Mouse (Mus musculus) forebrain, embryonic 12.5 days (tissue): ENCODE data around the gene Chac2. TPM values are rescaled to one million over a fixed set of nuclear protein-coding genes. Genes with fewer than 3 reads are reported as not detected.
"Not testable (repeated sequence)": the region's sequence is repeated elsewhere in the genome, so short reads cannot be mapped to it uniquely, and the experiment has no call there.

Experiments used
- ATAC-seq: fragments of 200-750 bp; cut with Nextera tagmentation; 2 replicates; pipeline ENCODE4 v1.8.0; 2017; ENCODE audit warnings: moderate TSS enrichment; ENCODE audit not compliant: low FRiP score
- H3K27ac ChIP-seq: fragments of 300-500 bp; sonication (generic); 2 replicates; pipeline ENCODE4 v1.5.1; 2016; ENCODE audit warnings: mild to moderate bottlenecking
- H3K27me3 ChIP-seq: fragments of 300-500 bp; sonication (generic); 2 replicates; pipeline ENCODE4 v1.6.1; 2016; ENCODE audit warnings: mild to moderate bottlenecking
- H3K36me3 ChIP-seq: fragments of 300-500 bp; sonication (generic); replicated peaks from 2 replicates; pipeline ENCODE4 v1.6.1; 2016; ENCODE audit warnings: mild to moderate bottlenecking
- H3K4me1 ChIP-seq: fragments of 300-500 bp; sonication (generic); 2 replicates; pipeline ENCODE4 v1.6.1; 2016
- H3K4me2 ChIP-seq: fragments of 300-500 bp; sonication (generic); 2 replicates; pipeline ENCODE4 v1.6.1; 2016; ENCODE audit warnings: mild to moderate bottlenecking, moderate library complexity
- H3K4me3 ChIP-seq: fragments of 300-500 bp; sonication (generic); replicated peaks from 2 replicates; pipeline ENCODE4 v1.5.1; 2016; ENCODE audit warnings: mild to moderate bottlenecking
- H3K9ac ChIP-seq: fragments of 300-500 bp; sonication (generic); 2 replicates; pipeline ENCODE4 v1.6.1; 2016; ENCODE audit warnings: mild to moderate bottlenecking
- H3K9me3 ChIP-seq: fragments of 300-500 bp; sonication (generic); 2 replicates; pipeline ENCODE4 v1.6.1; 2016
- WGBS: fragments of 180-500 bp; shearing (Covaris S2); methylation state at CpG from one replicate; pipeline ENCODE4 v1.1.7; 2016; 5-methylcytosine and 5-hydroxymethylcytosine counted together
- polyA plus RNA-seq: library from polyadenylated mRNA; unstranded; fragments of >200 nt; fragmentation: Nextera tagmentation; extraction: Ambion mirVana; gene quantifications from 2 replicates; pipeline ENCODE4 v1.2.1, GENCODE M21; 2016

Gene Chac2
- 17.6 and 18.6 TPM in 2 replicates for polyA plus RNA-seq

DNA sequence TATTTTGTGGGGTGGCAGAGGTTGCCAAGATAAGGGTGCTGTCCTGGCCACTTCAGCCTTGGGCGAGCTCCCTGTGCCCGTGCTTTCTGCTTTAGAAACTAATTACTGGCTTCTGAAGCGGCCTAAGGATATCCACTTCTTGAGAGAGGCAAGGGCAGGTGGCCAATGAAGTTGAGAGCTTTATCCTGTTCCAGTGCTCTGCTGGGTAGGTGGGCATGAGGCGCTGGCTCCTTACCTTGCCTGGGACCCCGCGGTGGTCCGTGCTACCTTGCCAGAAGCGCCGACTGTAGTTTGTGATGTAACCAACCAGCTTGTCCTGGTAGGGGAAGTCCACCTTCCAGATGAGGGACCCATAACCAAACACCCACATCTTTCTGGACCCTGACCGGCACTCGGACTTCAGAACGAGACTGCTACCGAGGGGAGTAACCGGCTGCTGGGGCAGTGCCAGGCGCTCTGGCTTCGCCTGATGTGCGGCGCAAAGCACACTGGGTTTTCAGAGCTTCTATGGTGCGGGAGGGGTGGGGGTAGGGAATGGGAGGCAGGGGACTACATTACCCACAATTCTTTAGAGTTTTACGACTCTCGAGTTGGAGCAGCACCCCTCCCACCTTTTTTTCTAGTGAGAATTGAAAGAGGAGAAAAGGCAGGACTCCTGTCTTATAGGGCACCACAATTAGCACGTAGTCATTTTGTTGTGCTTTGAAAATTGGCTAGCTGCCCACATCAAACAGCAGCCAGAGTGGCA, at the start of gene Chac2:
Gene Chac2, minus strand, starts transcription at position 474 of the 748 bp plus-strand sequence.
- Histone ChIP-seq H3K27ac (peak within 1 kb of the TSS; percentile 65), H3K36me3 (no peaks in the 10 kb centered on the region), H3K9ac (peak within 1 kb of the TSS; percentile 70), H3K4me2 (peak within 1 kb of the TSS; percentile 79), H3K27me3 (no peaks in the 10 kb centered on the region), H3K4me3 (peak within 1 kb of the TSS; percentile 59), H3K9me3 (no peaks in the 10 kb centered on the region), H3K4me1 (peaks cover 6% of the 10 kb centered on the region)
- WGBS = 2% methylated on average over 22 of the region's 22 CpGs
- ATAC-seq = peak; percentile 99

DNA sequence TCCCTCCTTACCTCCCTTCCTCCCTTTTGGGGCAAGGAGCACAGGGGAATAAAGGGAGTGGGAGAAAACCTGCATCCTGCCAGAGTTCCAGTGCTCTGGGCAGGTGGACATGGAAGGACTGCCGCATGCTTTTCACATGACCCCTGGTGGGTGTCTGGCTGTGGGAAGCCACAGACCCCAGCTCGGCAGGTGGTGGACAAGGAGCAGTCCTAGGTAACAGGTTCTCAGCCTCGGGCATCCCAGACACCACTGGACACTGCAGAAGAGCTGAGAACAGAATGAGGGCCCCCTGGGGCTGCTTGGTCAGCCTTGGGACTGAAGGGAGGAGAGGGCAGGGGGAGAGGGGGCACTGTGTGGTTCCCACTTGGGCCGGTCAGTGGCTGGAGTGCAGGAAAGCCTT, 48.8 kb upstream of the Chac2 start:
- H3K4me1 ChIP-seq = no peaks in the 10 kb centered on the region
- 0 out of 2 replicates have a peak, but pooled peaks cover 7% of the 10 kb centered on the region for H3K9me3 ChIP-seq
- WGBS = 92% methylated on average over 4 of the region's 4 CpGs
- H3K4me3 ChIP-seq = no peak overlapping the region
- no peak overlapping the region for H3K4me2 ChIP-seq
- no peak overlapping the region for H3K9ac ChIP-seq
- no peak overlapping the region for H3K27ac ChIP-seq
- ATAC-seq = no peak
- H3K27me3 ChIP-seq = no peaks in the 10 kb centered on the region
- H3K36me3 ChIP-seq = peaks cover 13% of the 10 kb centered on the region; the same call in 1 of the 2 replicates

DNA sequence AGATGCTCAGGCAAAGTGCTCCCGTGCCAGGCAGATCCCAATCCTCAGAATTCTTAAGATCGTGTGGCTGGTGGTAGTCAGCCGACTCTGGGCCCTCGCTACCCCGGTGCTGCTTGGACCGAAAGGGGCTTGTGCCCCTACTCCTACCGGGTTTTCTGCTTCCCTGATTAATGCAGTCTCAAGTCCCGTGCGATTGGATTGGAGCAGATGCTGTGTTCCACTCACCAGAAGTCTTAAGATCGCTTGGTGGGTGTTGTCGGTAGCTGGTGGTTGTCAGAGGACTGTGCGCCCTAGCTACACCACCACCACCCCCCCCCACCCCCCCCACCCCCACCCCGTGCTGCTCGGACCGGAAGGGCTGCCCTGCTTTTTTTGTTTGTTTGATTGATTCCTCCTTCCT, 31.3 kb upstream of the Chac2 start:
- H3K27ac ChIP-seq, H3K27me3 ChIP-seq, ATAC-seq, H3K36me3 ChIP-seq, H3K4me3 ChIP-seq, H3K4me2 ChIP-seq, H3K9me3 ChIP-seq, H3K4me1 ChIP-seq, H3K9ac ChIP-seq: not testable (repeated sequence)
- 62% methylated on average over 15 of the region's 15 CpGs for WGBS

DNA sequence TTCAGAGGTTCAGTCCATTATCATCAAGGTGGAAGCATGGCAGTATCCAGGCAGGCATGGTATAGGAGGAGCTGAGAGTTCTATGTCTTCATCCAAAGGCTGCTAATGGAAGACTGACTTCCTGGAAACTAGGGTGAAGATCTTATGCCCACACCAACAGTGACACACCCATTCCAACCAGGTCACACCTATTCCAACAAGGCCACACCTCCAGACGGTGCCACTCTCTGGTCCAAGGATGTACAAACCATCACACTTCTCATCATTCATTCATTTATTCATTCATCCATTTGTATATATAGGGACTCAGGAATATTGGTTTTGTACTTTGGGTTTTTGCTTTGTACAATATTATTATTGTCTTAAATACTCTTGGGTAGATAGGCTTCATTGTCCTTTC, 23.5 kb upstream of the Chac2 start:
- not testable (repeated sequence) for H3K4me1 ChIP-seq, ATAC-seq, H3K27me3 ChIP-seq, H3K4me2 ChIP-seq, H3K4me3 ChIP-seq, H3K9me3 ChIP-seq, H3K9ac ChIP-seq, H3K36me3 ChIP-seq, H3K27ac ChIP-seq
- WGBS = 96% methylated on average over 1 of the region's 1 CpGs

DNA sequence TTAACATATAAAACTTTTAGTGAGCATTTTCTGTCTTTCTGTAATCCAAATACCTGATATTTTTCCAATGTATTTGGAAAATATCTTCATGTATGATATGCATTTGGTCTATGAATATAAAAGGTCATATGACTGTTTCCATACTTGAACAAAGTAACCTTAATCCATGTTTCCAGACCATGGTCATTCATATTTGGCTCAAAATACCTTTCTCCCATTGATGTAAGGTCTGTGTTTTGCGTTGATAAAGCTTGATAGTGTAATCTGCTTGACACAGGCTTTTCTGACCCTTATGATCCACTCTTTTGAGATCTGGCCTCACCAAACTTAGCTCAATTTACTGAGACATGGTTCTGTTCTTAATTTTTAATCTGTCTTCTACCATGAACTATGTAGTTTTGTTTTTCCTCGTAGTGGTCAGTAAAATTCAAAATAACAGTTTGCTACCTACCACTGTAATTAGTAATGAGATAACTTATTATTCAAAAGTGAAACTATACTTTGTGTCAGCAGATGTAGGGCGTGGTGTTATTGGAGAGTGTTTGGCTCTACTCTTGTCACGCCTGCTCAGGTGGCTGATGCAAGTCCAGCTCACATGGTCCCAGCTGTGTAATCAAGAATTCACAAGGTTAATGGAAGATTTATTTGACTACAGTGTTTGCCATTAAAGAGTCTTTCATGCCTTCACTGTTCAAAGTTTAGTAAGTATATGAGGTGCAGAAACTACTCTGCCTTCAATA, 15.2 kb upstream of the Chac2 start:
- H3K4me2 ChIP-seq = no peak overlapping the region
- ATAC-seq = no peak
- no peaks in the 10 kb centered on the region for H3K9me3 ChIP-seq
- no peak overlapping the region for H3K4me3 ChIP-seq
- no peaks in the 10 kb centered on the region for H3K4me1 ChIP-seq
- no peaks in the 10 kb centered on the region for H3K27me3 ChIP-seq
- H3K27ac ChIP-seq = no peak overlapping the region
- no peak overlapping the region for H3K9ac ChIP-seq
- H3K36me3 ChIP-seq = 0 out of 2 replicates have a peak, but pooled peaks cover 2% of the 10 kb centered on the region
- WGBS = 92% methylated on average over 4 of the region's 4 CpGs

DNA sequence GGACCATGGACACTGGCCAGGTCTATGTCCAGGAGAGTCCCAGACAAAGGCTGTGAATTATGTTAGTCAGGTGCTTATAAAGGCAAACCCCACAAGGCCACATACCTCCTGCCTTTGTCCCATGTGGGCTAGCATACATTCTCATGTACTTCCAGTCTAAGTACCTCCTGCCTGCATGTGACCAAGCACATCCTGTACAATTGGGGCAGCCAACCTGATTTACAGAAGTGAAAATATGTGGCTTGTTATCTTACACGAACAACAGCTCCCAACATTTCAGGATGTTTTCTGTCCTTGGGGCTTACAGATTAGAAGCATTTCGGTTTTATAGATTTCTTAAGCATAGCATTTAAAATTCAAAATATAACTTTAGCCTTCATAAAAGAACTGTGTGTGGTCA, 13.9 kb upstream of the Chac2 start:
- Histone ChIP-seq H3K9me3 (no peaks in the 10 kb centered on the region), H3K4me1 (no peaks in the 10 kb centered on the region), H3K27me3 (no peaks in the 10 kb centered on the region), H3K9ac (no peak overlapping the region), H3K27ac (no peak overlapping the region), H3K4me3 (no peak overlapping the region), H3K36me3 (0 out of 2 replicates have a peak, but pooled peaks cover 2% of the 10 kb centered on the region), H3K4me2 (no peak overlapping the region)
- WGBS = 90% methylated on average over 2 of the region's 2 CpGs
- no peak for ATAC-seq

DNA sequence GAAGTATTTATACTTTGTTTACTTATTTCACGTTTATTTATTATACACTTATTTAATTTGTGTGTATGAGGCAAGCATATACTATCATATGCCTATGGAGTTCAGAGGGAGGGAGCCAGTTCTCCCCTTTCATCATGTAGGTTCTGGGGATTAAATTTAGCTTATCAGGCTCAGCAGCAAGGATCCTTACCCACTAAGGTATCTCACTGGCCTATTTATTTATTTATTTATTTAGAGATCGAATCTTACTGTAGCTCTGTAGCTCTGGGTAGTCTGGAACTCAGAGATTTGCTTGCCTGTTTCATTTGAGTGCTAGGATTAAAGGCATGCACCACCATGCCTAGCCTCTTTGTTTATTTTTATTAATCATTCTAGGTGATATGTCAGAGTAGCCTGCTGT, 12.6 kb upstream of the Chac2 start:
- ATAC-seq = no peak

DNA sequence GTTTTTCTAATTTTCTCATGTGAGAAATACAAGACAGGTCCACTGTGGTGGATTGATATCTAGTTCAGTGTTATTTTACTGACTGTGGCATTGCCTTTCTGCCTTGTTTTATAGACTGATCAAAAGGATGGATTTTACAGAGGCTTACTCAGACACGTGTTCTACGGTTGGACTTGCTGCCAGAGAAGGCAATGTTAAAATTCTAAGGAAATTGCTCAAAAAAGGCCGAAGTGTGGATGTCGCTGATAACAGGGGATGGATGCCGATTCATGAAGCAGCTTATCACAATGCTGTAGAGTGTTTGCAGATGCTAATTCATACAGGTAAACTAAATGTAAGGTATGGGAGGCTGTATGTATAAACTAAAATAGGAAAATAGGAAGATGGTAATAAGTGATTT, 12.0 kb upstream of the Chac2 start:
- 92% methylated on average over 5 of the region's 5 CpGs for WGBS
- Histone ChIP-seq H3K27me3 (no peaks in the 10 kb centered on the region), H3K36me3 (0 out of 2 replicates have a peak, but pooled peaks cover 2% of the 10 kb centered on the region), H3K4me1 (no peaks in the 10 kb centered on the region), H3K27ac (no peak overlapping the region), H3K4me3 (no peak overlapping the region), H3K9me3 (no peaks in the 10 kb centered on the region), H3K4me2 (no peak overlapping the region), H3K9ac (no peak overlapping the region)
- ATAC-seq = no peak

More for the DNA sequence above, 12.6 kb upstream of the Chac2 start:
- Histone ChIP-seq H3K36me3 (0 out of 2 replicates have a peak, but pooled peaks cover 2% of the 10 kb centered on the region), H3K4me1 (no peaks in the 10 kb centered on the region), H3K4me2 (no peak overlapping the region), H3K4me3 (no peak overlapping the region), H3K9me3 (no peaks in the 10 kb centered on the region), H3K27me3 (no peaks in the 10 kb centered on the region), H3K27ac (no peak overlapping the region), H3K9ac (no peak overlapping the region)
- WGBS = 96% methylated on average over 2 of the region's 2 CpGs

DNA sequence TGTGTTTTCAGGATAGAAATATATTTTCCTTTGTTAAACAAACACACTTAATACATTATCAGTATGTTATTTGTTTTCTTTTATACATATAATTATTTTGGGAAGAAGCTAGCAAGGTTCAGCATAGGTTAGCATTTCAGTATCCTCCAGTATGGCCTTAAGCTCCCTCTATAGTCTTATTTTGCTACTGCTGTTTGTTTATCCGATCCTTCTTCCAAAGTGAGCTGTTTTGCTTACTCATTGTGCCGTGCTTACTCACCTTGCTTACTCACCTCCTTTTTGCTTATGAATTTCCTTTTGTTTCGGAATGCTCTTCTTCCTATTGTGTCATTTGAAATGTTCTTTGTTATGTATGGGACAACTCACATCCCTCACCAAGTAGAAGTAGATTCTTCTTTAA, 10.5 kb upstream of the Chac2 start:
- Histone ChIP-seq H3K27ac (no peak overlapping the region), H3K4me1 (no peaks in the 10 kb centered on the region), H3K9ac (no peak overlapping the region), H3K27me3 (no peaks in the 10 kb centered on the region), H3K9me3 (no peaks in the 10 kb centered on the region), H3K4me3 (no peak overlapping the region), H3K4me2 (no peak overlapping the region), H3K36me3 (0 out of 2 replicates have a peak, but pooled peaks cover 2% of the 10 kb centered on the region)
- WGBS = 91% methylated on average over 3 of the region's 3 CpGs
- ATAC-seq = no peak

DNA sequence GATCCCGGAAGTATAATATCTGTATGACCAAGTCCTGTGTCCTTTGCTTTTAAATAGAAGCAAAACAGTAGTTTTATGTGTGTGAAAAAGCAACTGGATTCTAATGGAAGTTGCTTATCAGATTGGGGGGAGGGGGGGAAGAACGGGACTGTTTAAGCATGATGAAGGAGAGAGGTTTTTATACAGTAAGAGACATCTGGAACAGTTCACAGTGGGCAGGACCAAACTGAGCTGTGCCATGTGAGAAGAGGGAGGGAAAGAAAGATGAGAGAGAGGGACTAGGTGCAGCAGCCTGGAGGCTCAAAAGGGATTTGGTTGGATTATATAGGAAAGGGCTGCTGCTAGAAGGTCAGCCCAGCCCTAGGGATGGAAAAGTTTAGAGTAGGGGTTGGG, 471 bp upstream of the Chac2 start:
- Histone ChIP-seq H3K9me3 (no peaks in the 10 kb centered on the region), H3K36me3 (no peaks in the 10 kb centered on the region), H3K4me2 (peak overlapping the region; percentile 79), H3K4me1 (peaks cover 6% of the 10 kb centered on the region), H3K9ac (peak overlapping the region; percentile 70), H3K4me3 (peak overlapping the region; percentile 59), H3K27me3 (no peaks in the 10 kb centered on the region), H3K27ac (peak overlapping the region; percentile 65)
- 7% methylated on average over 2 of the region's 2 CpGs for WGBS
- ATAC-seq = peak; percentile 80

DNA sequence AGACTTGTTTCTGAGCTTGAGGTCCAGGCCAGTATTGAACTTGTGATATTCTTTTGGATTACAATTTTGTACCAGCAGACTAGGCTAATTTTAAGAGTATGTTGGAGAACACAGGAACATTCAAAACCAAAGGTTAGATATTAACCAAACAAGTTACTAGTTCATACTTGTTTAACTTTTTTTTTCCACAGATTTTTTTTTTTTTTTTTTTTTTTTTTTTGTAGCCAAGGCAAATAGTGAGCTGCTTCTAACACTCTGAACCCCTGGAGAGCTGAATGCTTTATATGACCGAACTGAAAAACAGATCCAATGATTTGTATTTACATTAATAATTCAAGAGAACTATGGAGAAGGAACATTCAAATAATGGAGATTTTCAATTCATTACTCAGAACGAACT, 913 bp downstream of the Chac2 start:
- no peak for ATAC-seq
- Histone ChIP-seq H3K36me3 (no peaks in the 10 kb centered on the region), H3K9me3 (no peaks in the 10 kb centered on the region), H3K4me3 (no peak overlapping the region), H3K4me2 (peak overlapping the region; percentile 79; the same call in 1 of the 2 replicates), H3K27me3 (no peaks in the 10 kb centered on the region), H3K4me1 (peaks cover 6% of the 10 kb centered on the region), H3K9ac (no peak overlapping the region), H3K27ac (no peak overlapping the region)
- 58% methylated on average over 2 of the region's 2 CpGs for WGBS

DNA sequence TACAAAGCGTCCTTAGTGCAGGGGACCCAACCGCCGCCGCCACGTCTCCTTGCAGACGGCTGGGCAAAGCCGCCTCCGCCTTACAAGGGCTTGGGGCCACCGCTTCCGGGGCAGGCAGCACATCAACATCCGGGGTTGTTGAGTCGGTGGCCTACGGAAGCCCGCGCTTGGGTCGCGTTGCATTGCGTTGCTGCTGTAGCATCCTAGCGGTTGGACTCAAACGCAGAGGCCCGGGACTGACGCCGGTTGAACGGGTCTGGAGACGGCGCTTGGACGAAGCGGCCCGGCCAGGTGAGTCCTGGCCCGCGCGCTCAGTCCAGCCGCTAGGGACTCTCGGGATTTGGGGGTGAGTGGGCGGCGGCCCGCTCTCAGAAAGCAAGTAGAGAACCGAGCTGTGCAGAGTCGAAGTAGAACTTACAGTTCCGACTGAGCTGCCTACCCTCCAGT, 31.8 kb downstream of the Chac2 start, which contains the start of gene Erlec1:
Gene Erlec1, minus strand, starts transcription at position 57 of the 447 bp plus-strand sequence.
- Histone ChIP-seq H3K36me3 (peaks cover 26% of the 10 kb centered on the region), H3K27ac (peak within 1 kb of the TSS; percentile 87), H3K4me1 (peaks cover 11% of the 10 kb centered on the region), H3K4me2 (peak within 1 kb of the TSS; percentile 73), H3K27me3 (no peaks in the 10 kb centered on the region), H3K9me3 (peaks cover 17% of the 10 kb centered on the region), H3K9ac (peak within 1 kb of the TSS; percentile 87), H3K4me3 (peak within 1 kb of the TSS; percentile 76)
- ATAC-seq = peak; percentile 99
- under 1% methylated on average over 40 of the region's 40 CpGs for WGBS
